Mouse (Mus musculus): Measurements from ENCODE around the gene Letm1.

The Letm1 gene

GRCm38 (mm10) chr5:33782345-33782998 lies at the start of gene Letm1:
Gene Letm1, minus strand, starts transcription at chr5:33782817.
- DNase-seq (ENCODE audit: low read depth, low spot score), result peak; percentile 83

GRCm38 (mm10) chr5:33830832-33831231 lies 48.2 kb upstream of the Letm1 start:
- no peak for DNase-seq (ENCODE audit: low read depth, low spot score)

- DNase-seq (ENCODE audit: low read depth, low spot score), result no peak
Measured at GRCm38 (mm10) chr5:33829958-33830357, 47.3 kb upstream of the Letm1 start.

- no peak for DNase-seq (ENCODE audit: low read depth, low spot score)
Measured at GRCm38 (mm10) chr5:33828107-33828506, 45.5 kb upstream of the Letm1 start.

- no peak for DNase-seq (ENCODE audit: low read depth, low spot score)
Measured at GRCm38 (mm10) chr5:33826001-33826400, 43.4 kb upstream of the Letm1 start.

- DNase-seq (ENCODE audit: low read depth, low spot score), result no peak
Measured at GRCm38 (mm10) chr5:33822456-33822855, 39.8 kb upstream of the Letm1 start.

- no peak for DNase-seq (ENCODE audit: low read depth, low spot score)
Measured at GRCm38 (mm10) chr5:33821901-33822427, 39.3 kb upstream of the Letm1 start.

GRCm38 (mm10) chr5:33820733-33821621 lies 38.4 kb upstream of the Letm1 start:
- peak; percentile 19 for DNase-seq (ENCODE audit: low read depth, low spot score)

- peak; percentile 91 for DNase-seq (ENCODE audit: low read depth, low spot score)
Measured at GRCm38 (mm10) chr5:33819876-33820732, 37.5 kb upstream of the Letm1 start, which contains the start of gene Nsd2. Gene Nsd2, plus strand, starts transcription at chr5:33820725.

- no peak for DNase-seq (ENCODE audit: low read depth, low spot score)
Measured at GRCm38 (mm10) chr5:33819141-33819875, 36.7 kb upstream of the Letm1 start.

- DNase-seq (ENCODE audit: low read depth, low spot score), result no peak
Measured at GRCm38 (mm10) chr5:33818104-33818503, 35.5 kb upstream of the Letm1 start.

- DNase-seq (ENCODE audit: low read depth, low spot score), result no peak
Measured at GRCm38 (mm10) chr5:33816008-33816725, 33.5 kb upstream of the Letm1 start.

GRCm38 (mm10) chr5:33811519-33811918 lies 28.9 kb upstream of the Letm1 start:
- no peak for DNase-seq (ENCODE audit: low read depth, low spot score)

GRCm38 (mm10) chr5:33803337-33803736 lies 20.7 kb upstream of the Letm1 start:
- DNase-seq (ENCODE audit: low read depth, low spot score), result no peak

GRCm38 (mm10) chr5:33791912-33792643 lies 9.5 kb upstream of the Letm1 start:
- no peak for DNase-seq (ENCODE audit: low read depth, low spot score)

- no peak for DNase-seq (ENCODE audit: low read depth, low spot score)
Measured at GRCm38 (mm10) chr5:33782999-33783390, 378 bp upstream of the Letm1 start.

GRCm38 (mm10) chr5:33781964-33782344 lies 663 bp downstream of the Letm1 start:
- DNase-seq (ENCODE audit: low read depth, low spot score), result no peak

GRCm38 (mm10) chr5:33777195-33777594 lies 5.4 kb downstream of the Letm1 start:
- no peak for DNase-seq (ENCODE audit: low read depth, low spot score)

- DNase-seq (ENCODE audit: low read depth, low spot score), result no peak
Measured at GRCm38 (mm10) chr5:33743481-33743880, 39.1 kb downstream of the Letm1 start.

- no peak for DNase-seq (ENCODE audit: low read depth, low spot score)
Measured at GRCm38 (mm10) chr5:33740548-33740947, 42.1 kb downstream of the Letm1 start.

Measured in retina, postnatal 7 days (tissue).